Mouse (Mus musculus) inflammation-experienced regulatory T-cells, adult 6 months (primary cell): ENCODE measurements at regions not wholly inside any gene's neighbourhood (a gene's known extent, or its start where the extent isn't known, plus 50 kb on each side); places are given as distances from the start of the nearest gene placed in this dataset.
A peak's percentile ranks its signal among the peaks of the same experiment; 100 is the strongest.

Source experiments
- ATAC-seq: one replicate; pipeline ENCODE4 v1.8.0; 2017

DNA sequence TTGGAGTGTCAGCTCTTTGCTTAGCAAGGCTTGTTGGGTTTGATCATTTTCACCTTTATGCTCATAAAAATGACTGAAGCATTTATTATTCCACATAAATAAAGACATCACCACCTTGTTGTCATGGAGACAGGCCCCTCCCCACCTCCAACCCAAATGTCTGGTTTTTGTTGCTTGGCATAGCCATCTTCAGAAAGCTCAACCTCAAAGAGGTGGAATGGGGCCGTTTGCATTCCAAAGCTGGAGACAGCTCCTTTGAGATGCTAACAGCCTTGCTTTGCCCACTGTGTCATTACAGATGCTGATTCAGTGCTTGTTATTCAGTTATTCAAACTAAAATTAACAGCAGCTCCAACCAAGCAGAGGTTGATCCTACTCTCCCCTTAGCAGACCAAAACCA is 51.9 kb upstream of the Lgalsl start:
- no peak for ATAC-seq

DNA sequence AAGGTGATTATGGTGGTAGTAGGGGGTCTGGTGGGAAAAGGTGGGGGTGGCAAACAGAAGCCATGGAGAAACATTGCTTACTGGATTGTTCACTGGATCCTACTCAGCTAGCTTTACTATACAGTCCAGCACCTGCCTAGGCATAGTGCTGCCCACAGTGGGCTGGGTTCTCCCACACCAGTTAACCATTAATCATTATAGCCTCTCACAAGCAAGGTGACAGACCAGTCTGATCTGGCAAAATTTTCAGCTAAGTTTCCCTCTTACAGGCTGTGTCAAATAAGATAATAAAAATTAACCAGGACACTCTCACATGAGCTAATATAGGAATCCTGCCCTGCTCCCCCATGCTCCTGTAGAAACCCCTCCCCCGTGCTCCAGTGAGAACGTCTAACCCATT is 53.1 kb upstream of the Lgalsl start:
- ATAC-seq: no peak

DNA sequence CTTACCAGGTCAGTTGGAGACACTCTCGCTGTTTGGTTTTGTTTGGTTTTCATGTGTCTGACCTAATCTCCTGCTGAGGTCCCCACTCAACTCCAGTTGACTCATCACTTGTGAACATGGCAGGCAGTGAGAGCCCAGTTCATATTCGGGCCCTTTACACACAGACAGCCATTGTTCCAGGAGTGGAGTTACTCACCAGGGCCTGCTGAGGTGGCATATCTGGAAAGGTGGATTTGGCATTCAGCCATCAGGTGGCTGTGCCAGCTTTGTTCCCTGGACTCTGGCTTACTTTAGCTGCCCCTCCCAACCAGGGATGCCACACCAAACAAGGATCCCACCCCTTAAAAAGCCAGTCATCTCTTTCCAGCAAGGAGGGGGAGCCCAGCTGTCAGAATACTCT is 56.2 kb upstream of the Lgalsl start:
- ATAC-seq: no peak

DNA sequence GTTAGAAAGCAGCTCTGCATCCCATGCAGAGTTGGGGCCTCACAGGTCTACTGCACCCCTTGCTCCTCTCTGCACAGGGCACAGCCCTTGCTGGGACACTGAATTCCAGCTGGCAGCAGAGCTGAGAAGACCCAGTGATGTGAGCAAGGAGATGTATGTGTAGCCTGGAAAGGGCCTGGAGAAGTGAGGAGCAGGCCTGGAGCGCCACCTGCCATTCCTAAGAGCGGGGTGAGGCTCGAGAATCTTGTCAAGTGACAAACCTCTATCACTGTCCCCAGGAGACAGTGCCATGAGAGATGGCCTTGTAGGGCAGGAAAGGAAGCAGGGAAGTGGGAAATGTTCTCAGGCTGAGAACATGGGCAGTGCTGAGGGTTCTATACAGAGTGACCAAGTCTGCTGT is 59.6 kb upstream of the Lgalsl start:
- no peak for ATAC-seq

DNA sequence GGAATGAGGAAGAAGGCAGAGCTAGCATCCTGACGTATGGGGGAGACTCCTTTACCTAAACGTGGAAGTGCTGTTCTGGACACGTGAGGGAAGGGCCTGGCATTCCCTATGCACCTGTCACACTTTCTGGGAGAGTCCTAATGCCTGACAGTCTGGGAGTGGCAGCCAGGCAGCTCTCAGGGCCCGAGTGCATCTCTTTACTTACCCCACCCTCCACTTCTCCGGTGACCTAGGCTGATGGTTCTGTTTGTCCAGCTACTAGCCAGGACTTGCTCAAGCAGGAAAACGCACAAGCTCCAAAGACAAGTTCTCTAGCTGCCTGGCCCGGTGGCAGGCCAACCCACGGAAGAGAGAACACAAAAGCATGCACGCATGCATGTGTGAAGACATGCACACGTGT is 60.9 kb upstream of the Lgalsl start:
- ATAC-seq: no peak

DNA sequence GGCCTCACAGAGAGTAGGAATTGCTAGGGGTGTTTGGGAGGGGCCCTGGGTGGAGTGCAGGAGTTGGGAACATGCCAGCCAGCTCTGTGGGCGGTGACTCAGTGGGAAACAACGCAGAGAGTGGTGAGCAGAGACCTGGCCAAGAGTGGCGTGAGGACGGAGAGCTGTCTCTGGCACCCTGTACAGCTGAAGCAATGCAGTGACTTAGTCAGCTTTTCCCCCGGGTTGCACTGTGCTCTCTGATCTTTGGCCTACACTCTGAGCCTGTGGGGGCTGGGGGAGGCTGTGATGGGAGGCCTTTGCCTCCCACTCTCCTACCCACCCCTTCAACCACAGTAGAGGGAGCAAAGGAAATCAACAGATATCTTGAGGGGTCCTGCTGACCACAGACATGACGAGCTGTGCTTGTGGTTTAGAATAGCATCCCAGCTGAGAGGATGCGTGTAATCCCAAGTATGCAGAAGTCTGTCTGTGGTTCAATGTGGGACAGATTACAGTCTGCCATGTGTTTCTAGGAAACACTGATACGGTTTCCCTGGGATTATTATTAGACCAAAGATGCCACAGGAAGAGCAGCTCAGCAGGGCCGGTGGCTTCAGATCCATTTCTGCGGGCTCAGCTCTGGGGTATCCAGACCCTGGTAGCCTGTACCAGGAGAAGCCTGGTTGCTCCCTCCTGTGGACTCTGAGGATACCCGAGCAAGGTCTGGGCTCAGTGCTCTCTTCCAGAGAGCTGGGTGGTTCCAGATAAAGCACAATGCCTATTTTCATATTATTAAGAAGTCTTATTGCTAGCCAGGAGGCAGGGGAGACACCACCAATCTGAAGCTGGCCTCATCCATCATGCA is 65.6 kb upstream of the Lgalsl start:
- no peak for ATAC-seq

DNA sequence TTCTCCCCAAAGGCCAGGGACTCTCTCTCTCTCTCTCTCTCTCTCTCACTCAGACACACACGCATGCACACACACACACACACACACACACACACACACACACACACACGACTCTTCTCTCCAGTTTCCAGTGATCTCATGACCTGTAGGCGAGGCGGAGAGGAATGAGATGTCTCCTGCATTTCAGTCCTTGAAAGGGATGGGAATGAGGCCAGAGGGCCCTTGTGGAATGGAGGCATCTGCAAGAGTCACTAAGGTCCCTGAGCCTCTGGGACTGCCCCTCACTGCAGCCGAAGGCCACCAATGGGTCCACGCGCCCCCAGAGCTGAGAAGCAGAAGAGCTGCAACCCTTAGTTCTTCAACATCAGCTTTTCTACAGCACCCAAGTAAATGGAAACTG is 66.6 kb upstream of the Lgalsl start:
- no peak for ATAC-seq

DNA sequence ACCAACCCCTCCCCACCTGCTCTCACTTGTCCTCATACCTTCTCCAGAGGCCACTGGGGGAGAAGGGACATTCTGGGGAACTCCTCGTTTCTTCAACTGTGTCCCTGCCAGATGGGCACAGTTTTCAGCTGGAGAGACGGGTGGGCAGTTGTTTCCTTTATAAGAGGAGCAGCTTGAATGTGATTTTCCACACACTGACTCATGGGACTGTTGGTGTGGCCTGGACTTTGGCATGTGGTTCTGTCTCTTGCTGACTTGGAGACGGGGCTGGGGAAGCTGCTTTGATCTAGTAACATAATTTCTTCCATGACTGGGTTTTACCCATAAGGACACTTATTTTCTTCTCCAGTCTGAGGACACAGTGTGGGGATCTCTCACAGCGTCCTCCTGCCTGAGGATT is 67.7 kb upstream of the Lgalsl start:
- ATAC-seq: no peak

DNA sequence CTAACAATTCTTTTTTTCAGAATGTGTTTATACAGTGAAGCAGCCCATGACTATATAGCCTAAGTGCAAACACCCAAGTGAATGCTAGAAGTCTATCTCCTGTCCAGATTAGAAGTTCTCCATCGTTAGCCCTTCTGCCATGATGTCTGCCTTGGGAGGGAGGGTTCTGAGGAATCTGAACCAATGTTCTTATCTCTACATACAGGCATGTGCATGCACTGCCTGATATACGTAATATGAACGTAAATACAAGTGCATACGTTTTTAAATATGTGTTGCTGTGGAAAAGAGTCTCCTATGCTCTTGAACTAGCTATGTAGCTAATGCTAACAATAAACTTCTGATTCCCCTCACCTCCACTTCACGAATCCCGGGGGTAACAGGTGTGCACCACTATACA is 68.9 kb upstream of the Lgalsl start:
- ATAC-seq: no peak

DNA sequence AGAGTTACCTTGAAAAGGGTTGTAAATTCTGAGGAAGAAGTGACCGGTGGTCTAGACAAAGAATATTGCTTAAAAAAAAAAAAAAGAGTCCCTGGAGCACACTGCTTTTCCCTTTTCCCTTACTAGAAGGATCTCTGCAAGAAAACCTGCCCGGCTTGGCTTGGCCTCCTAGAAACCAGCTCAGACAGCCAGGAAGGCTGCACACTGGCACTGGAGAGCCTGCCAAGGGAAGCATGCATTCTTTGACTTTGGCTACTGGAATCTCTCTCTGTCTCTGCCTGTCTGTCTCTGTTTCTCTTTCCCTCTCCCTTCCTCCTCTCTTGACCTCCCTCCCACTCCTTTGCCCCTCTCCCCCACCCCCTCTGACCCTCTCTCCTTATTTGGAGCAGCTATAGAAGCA is 71.1 kb upstream of the Lgalsl start:
- no peak for ATAC-seq

DNA sequence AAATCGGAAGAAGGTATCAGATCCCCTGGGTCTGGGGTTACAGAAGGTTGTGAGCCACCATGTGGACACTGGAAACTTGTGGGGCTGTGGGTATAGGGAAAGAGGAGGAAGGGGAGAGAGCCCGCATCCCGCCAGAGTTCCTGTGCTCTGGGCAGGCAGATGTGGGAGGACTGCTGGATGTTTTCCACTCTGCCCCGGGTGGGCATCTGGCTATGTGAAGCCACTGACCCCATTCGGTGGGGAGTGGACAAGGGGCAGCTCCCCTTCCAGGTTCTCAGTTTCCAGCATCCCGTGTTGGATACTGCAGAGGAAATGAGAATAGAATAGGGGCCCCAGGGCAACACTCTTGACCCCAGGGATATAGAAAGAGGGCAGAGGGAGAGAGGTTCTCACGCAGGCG is 72.1 kb upstream of the Lgalsl start:
- no peak for ATAC-seq

DNA sequence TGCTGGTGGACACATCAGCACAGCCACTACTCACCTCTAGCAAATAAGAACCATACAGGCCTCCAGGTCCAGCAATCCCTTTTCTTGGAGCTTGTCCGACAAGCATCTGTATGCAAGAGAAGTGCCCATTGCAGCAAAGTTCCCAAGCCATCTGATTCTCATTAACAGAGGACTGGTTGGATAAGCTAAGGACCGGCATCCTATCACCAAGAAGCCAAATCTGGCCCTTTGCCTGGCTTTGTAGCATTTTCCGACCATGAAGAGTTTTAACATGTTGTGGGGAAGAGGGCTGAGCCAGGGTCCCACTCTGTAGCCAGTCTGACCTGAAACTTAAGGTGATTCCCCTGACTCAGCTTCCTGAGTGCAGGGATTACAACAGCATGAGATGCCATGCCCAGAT is 77.1 kb upstream of the Lgalsl start:
- ATAC-seq: no peak

DNA sequence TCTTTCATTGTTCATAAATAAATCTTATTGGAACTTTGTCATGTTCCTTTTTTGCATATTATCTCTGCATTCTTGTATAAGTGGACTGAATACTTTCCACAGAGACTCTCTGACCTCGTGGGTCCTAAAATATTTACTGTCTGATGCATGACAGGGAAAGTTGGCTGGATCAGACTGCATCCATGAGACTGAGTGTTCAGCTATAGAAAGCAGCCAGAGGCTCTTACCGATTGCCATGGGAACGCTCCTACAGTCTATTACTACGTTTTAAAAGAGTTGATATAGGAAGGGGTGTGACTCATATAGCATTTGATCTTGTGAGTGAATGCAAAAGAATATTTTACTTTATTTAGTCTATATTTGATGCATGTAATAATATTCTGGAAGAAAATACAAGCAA is 77.6 kb upstream of the Lgalsl start:
- ATAC-seq: no peak

DNA sequence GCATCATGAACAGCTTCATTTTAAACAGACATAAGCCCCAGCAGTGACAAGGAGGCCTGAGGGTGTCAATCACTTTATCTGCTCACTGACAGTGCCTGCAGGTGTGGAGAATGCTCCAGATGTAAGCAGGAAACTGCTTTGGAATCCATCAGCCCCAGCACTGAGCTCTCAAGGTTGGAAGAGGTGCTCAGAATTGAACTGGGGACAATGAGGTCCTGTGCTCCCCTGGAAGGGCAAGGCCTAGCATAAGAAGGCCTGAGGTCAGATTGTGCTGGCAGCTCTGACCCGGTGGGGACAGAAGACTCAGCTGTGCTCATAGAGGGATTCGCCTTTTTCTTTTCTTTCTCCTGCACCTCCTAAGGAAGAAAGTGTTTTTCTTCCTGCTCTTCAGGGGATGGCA is 82.2 kb upstream of the Lgalsl start:
- no peak for ATAC-seq

DNA sequence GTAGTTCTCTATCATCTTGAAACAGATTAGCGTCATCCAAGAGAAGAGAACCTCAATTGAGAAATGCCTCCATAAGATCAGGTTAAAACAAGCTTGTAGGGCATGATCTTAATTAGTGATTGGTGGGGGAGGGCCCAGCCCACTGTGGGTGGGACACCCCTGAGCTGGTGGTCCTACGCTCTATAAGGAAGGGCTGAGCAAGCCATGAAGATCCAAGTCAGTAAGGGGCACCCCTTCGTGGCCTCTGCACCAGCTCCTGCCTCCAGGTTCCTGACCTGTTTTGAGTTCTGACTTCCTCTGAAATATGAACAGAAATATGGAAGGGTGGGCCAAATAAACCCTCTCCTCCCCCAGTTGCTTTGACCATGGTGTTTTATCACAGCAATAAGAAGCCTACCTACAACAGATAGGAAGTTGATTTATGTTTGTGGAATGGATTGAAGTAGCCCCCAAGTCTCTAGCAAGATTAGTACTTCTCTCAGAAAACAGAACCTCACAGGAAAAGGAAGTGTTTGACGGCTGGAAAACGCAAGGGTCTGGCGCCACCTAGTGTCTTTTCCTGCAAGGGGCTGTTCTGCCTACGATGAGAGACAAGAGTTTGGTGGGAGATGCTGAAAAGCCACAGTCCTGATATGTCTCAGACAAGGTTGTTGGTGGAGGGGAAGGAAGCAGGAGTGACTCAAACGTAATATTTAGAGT is 82.9 kb upstream of the Lgalsl start:
- peak; percentile 85 for ATAC-seq

DNA sequence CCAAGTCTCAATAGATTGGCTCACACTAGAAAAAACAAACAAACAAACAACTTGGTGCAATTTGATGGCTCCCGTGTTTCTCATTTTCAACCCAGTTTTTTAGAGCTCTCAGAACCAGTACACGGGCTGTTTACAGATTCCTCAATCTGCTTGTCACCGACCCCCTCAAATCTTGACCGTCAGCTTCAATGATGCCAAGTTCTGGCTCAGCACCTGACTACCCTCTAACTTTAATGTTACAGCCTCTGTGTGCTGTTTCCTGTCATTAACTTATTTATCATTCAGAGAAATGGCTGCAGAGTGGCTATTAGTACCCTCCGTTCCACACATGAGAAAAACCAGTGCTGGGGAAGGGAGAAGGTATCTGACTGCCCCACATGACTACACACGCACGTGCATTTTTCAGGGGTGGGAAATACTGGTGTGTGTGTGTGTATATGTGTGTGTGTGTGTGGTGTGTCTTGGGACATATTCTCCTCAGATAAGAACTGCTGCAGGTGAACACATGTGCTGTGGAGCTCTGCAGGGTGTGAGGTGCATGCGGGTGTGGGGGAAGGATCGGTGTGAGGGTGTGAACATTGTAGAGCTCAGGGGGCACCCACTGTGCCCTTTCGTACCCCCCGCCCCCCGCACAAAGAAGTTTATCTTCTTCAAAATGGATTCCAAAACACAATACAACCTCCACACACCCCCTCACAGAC is 83.6 kb upstream of the Lgalsl start:
- no peak for ATAC-seq

DNA sequence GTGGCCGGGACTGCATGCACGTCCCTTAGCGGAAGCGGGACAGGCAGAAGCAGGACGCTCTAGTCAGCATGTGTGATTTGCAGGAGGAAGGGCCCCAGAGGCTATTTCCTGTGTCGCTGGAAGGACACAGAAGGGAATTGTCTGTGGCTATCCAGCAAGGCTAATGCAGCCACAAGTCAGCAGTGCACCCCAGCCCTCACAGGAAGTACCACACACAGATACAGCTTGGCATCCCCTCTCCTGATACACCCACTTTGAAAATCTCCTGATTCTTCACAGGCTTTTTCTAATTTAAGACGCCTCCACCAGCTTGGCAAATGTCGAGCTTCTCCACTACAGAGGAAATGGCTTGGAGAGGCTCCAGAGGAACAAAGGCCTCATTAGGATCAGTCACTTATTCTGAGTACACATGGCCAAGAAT is 84.3 kb upstream of the Lgalsl start:
- ATAC-seq: peak; percentile 26

DNA sequence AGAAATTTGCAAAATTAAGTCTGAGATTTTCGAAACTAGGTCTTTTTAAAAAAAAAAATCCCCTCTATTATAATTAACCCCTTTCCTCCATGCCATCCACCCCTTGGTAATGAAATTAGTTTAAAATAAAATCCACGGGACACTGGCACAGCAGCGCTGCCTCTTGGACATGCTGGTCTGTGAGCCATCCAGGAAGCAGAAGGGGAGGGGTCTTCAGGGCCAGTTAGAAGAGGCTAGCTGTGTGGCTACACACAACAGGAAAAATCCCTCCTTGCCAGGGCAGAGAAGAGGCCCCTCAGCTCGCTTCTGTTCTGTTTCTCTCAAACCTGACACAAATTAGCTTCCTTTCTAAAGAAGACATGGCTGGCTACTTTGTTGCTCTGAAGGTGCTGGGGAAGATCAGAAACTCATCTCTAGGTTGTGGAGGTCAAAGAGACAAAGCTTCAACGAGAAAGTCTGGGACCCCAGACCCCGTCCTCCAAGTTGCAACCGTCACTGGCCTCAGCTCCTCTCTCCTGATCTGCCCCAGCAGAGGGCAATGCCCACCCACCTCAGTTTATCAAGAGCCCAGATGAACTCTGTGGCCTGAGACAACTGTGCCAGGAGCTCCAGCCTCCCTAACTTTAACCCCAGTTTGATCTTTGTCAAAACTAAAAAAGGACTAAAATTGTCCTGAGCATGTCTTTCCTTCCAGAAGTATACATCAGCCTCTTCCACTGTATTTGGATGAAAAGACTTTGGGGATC is 85.0 kb upstream of the Lgalsl start:
- ATAC-seq: no peak

DNA sequence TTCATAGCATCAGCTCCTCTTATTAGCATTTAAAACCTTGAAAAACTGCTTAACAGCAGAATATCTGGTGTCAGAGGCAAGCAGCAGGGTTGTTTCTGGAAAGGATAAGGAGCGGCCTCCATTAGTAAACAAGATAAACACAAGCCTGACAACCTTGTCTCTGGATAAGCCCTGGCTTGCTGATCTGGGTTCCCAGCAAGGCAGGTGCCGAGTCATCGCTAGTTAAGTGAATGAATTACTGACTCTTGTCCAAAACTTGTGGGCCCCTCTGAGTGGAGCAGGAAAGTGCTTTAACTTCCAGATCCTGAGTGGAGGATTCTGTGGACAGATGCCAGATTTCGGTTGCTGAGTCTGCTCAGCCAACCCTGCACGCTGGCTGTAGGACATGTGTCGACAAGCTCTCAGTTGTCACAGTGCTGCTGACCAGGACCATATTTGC is 85.6 kb upstream of the Lgalsl start:
- no peak for ATAC-seq

DNA sequence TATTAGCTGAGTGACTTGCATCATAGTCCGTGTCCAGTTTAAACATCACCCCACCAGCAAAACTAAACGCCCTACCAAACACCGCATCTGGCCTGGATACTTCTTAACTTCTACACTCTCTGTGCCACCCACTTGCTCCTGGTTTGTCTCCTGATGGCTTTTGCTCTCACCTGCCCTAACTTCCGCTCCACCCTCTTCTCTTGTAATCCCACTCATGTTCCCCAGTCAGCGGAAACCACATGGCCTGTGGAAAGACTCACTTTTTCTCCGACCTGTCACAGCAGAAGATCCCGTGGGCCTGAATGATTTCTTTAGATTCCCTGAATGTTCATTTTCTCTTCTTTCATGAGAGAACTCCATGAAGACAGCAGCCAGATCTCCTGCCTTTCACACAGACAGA is 86.1 kb upstream of the Lgalsl start:
- no peak for ATAC-seq

DNA sequence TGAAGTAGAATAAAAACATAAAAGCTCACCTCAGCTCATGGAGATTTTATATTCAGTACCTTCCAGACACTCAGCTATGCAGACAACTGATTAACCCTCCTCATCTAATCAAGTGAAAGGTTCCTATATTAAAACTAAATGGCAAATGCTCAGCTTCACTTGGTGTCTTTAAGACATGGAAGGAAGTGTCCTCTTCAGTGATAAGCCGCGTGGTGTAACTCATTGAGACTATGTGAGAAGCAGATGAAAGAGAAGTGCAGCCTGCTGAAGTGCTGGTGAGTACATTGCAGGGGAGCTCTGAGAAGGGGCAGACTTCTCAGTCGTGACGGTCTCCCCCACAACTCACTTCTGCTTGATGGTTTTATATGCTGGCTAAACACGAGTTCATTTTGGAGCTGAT is 86.6 kb upstream of the Lgalsl start:
- no peak for ATAC-seq

DNA sequence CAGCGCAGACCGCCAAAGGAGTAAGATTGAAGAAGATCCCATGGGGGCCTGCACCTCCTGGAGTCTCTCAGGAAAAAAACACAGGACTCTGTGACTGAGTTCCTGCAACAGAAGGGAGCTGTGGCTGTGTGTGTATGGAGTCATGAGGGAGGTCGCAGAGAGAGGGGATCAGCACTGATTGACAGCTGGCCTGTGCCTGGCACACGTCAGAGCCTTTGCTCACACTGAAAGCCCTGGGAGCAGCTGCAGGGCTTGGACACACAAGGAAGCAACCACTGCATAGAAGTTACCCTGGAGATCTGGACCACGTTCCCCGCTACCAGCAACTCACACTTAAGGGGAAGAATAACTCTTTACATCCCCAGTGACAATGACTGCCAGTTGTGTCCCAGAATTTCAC is 92.3 kb upstream of the Lgalsl start:
- no peak for ATAC-seq

DNA sequence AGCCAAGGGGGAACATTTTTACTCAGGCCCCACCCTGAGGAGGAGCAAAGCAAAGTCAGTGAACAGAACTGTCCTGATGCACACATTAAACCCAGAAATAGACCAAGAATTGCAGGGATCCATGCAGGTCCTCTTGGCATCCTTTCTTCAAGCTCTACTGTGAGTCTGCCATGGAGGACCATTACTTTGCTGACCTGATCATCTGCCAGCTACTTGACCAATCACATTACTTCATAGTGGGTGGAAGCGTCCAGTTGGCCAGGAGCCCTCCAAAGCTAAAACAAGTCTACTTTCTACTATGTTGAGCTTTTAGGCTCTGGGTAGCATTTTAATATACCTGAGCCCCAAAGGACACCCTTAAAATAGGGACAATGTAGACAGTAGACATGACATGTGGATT is 98.6 kb upstream of the Lgalsl start:
- ATAC-seq: no peak
